Comparison of ENCODE assay signal across 8 mouse cellular contexts in the genomic region with DNA sequence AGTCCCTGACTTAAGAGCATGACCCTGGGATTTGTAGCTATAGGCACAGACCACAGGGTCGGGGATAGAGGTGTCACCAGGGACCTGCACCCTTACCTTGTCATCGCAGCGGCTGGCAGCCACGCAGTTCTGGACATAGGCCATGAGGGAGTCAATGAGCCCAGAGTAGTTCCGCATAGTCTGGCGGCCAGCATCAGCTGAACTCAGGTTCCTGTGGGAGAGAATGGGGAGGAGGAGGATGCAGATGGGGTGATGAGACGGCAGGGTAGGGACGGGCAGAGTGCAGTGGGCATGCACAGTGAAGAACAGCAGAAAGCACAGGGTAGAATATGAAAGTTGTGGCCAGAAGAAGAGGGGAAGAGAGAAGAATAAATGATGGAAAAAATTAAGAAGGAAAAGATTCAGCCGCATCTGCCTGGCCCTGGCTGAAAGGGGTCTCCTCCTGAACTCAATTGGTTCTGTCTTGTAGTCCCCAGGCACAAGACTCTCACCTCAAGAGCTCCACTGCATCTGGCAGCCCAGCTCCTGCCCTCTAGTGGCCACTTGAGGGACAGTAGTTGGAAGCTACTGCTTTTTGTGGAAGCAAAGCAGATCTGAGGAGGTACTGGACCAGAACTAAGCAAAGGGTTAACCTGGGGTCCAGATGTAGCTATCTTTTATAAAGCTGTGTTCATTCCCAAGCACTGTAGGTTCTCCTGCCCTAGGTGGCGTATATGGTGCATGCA. TPM values are rescaled to one million over a fixed set of nuclear protein-coding genes. Genes with fewer than 3 reads are reported as not detected.
DNase-seq lines count a peak whose midpoint lies in the region; ATAC-seq and TF ChIP-seq lines count a peak whose summit lies in the region.

No protein-coding gene starts in this region.

- peak; percentile 38 for TF ChIP-seq RAD21 in MEL (IDR thresholded peaks at IDR 0.05; ENCODE audit: low read depth, low read length)

- H3K79me2 ChIP-seq in MEL (ENCODE audit: control insufficient read depth, insufficient read depth, low read length, poor library complexity) = no peaks in the 10 kb centered on the region

- no peaks in the 10 kb centered on the region for H3K27me3 ChIP-seq in forebrain, embryonic 11.5 days (ENCODE audit: control insufficient read depth, insufficient read depth, low read length)
- H3K27me3 ChIP-seq in forebrain, embryonic 16.5 days (replicated peaks; ENCODE audit: control insufficient read depth, insufficient read depth, low read length) = no peaks in the 10 kb centered on the region
- peaks cover 4% of the 10 kb centered on the region in 2 experiments; a peak in 2 of 4 replicates for H3K27me3 ChIP-seq in MEL (ENCODE audit: control insufficient read depth in 1 of 2, insufficient read depth in 2 of 2, low read length in 2 of 2)
- no peaks in the 10 kb centered on the region for H3K27me3 ChIP-seq in midbrain, embryonic 11.5 days (ENCODE audit: control insufficient read depth, insufficient read depth, low read length)
- no peaks in the 10 kb centered on the region for H3K27me3 ChIP-seq in splenic B cell, adult 2 months (ENCODE audit: control insufficient read depth, insufficient read depth, low read length, poor library complexity, severe bottlenecking)

- no peak overlapping the region for H3K4me2 ChIP-seq in forebrain, embryonic 11.5 days (ENCODE audit: low read depth, low read length, severe bottlenecking)
- H3K4me2 ChIP-seq in forebrain, embryonic 16.5 days (ENCODE audit: low read length) = no peak overlapping the region
- H3K4me2 ChIP-seq in midbrain, embryonic 11.5 days = no peak overlapping the region

- peak; percentile 77 for DNase-seq in forebrain, embryonic 11.5 days (ENCODE audit: low spot score)
- peak; percentile 64 for DNase-seq in MEL (ENCODE audit: low read depth, low spot score)
- peak; percentile 19 for DNase-seq in cerebellum, adult 9-11 months
- DNase-seq in gastrocnemius, postnatal 14 days = peak; percentile 67
- DNase-seq in layer of hippocampus, postnatal 14 days (ENCODE audit: low spot score in 2 of 2) = peak; percentile 24 to 54
- peak; percentile 93 for DNase-seq in midbrain, embryonic 11.5 days (ENCODE audit: low spot score, missing footprints)
- DNase-seq in splenic B cell, adult 2 months (ENCODE audit: low read depth, low spot score) = peak; percentile 43

- no peak overlapping the region for H3K27ac ChIP-seq in forebrain, embryonic 11.5 days (ENCODE audit: low read depth, low read length)
- H3K27ac ChIP-seq in forebrain, embryonic 16.5 days (ENCODE audit: low read length) = no peak overlapping the region
- no peak overlapping the region for H3K27ac ChIP-seq in MEL (ENCODE audit: control insufficient read depth, low read depth, low read length)
- H3K27ac ChIP-seq in midbrain, embryonic 11.5 days (ENCODE audit: low read depth, low read length) = no peak overlapping the region

- no peaks in the 10 kb centered on the region for H3K36me3 ChIP-seq in forebrain, embryonic 11.5 days (ENCODE audit: control insufficient read depth, insufficient read depth, low read length)
- H3K36me3 ChIP-seq in forebrain, embryonic 16.5 days (ENCODE audit: control insufficient read depth, insufficient read depth) = no peaks in the 10 kb centered on the region
- no peaks in the 10 kb centered on the region for H3K36me3 ChIP-seq in MEL (ENCODE audit: control insufficient read depth in 1 of 2, insufficient read depth in 2 of 2, low read length in 2 of 2)
- no peaks in the 10 kb centered on the region for H3K36me3 ChIP-seq in midbrain, embryonic 11.5 days (ENCODE audit: control insufficient read depth, insufficient read depth, low read length)
- H3K36me3 ChIP-seq in splenic B cell, adult 2 months (ENCODE audit: control insufficient read depth, insufficient read depth, low read length, poor library complexity, severe bottlenecking) = no peaks in the 10 kb centered on the region

- H3K4me3 ChIP-seq in forebrain, embryonic 11.5 days (ENCODE audit: low read depth, low read length) = no peak overlapping the region
- H3K4me3 ChIP-seq in forebrain, embryonic 16.5 days (replicated peaks; ENCODE audit: low read length) = no peak overlapping the region
- H3K4me3 ChIP-seq in MEL (ENCODE audit: control insufficient read depth in 1 of 2, insufficient read depth in 1 of 2, low read depth in 2 of 2, low read length in 2 of 2) = no peak overlapping the region
- no peak overlapping the region for H3K4me3 ChIP-seq in midbrain, embryonic 11.5 days (ENCODE audit: low read depth, low read length)

- no peak overlapping the region for H3K9ac ChIP-seq in forebrain, embryonic 11.5 days (ENCODE audit: low read length)
- no peak overlapping the region for H3K9ac ChIP-seq in forebrain, embryonic 16.5 days (replicated peaks; ENCODE audit: low read depth, low read length)
- H3K9ac ChIP-seq in MEL (ENCODE audit: control insufficient read depth, low read depth, low read length, poor library complexity, severe bottlenecking) = no peak overlapping the region
- no peak overlapping the region for H3K9ac ChIP-seq in midbrain, embryonic 11.5 days (ENCODE audit: low read length)

- no peak for ATAC-seq in forebrain, embryonic 11.5 days (replicated peaks; ENCODE audit: low FRiP score)
- ATAC-seq in forebrain, embryonic 16.5 days = no peak
- ATAC-seq in midbrain, embryonic 11.5 days (ENCODE audit: low FRiP score) = no peak

- no peaks in the 10 kb centered on the region for H3K4me1 ChIP-seq in forebrain, embryonic 11.5 days (replicated peaks; ENCODE audit: control insufficient read depth, insufficient read depth, low read length)
- no peaks in the 10 kb centered on the region for H3K4me1 ChIP-seq in forebrain, embryonic 16.5 days (replicated peaks; ENCODE audit: control insufficient read depth, insufficient read depth, low read length)
- no peaks in the 10 kb centered on the region for H3K4me1 ChIP-seq in MEL (ENCODE audit: control insufficient read depth in 1 of 2, insufficient read depth in 2 of 2, low read length in 2 of 2)
- no peaks in the 10 kb centered on the region for H3K4me1 ChIP-seq in midbrain, embryonic 11.5 days (ENCODE audit: control insufficient read depth, insufficient read depth, low read length)

- TF ChIP-seq POLR2A in MEL (IDR thresholded peaks at IDR 0.05; ENCODE audit: control insufficient read depth in 1 of 2, insufficient read depth in 1 of 2, low read depth in 1 of 2, low read length in 2 of 2, poor library complexity in 1 of 2) = no peak

- peak; percentile 85 to 95 (median 87) for TF ChIP-seq CTCF in MEL (IDR thresholded peaks at IDR 0.05 in 2 of 3, conservative IDR thresholded peaks at IDR 0.05 in 1 of 3; ENCODE audit: control insufficient read depth in 1 of 3, insufficient read depth in 1 of 3, low read depth in 2 of 3, low read length in 3 of 3, poor library complexity in 1 of 3, severe bottlenecking in 1 of 3)

- no peaks in the 10 kb centered on the region for H3K9me3 ChIP-seq in forebrain, embryonic 11.5 days (ENCODE audit: control insufficient read depth, low read length)
- no peaks in the 10 kb centered on the region for H3K9me3 ChIP-seq in forebrain, embryonic 16.5 days (ENCODE audit: control insufficient read depth, low read length)
- H3K9me3 ChIP-seq in MEL (replicated peaks; ENCODE audit: insufficient read depth, low read length) = no peaks in the 10 kb centered on the region
- no peaks in the 10 kb centered on the region for H3K9me3 ChIP-seq in midbrain, embryonic 11.5 days (ENCODE audit: control insufficient read depth, low read length)

- WGBS in forebrain, embryonic 11.5 days = 74% methylated on average over 10 of the region's 10 CpGs
- WGBS in forebrain, embryonic 16.5 days = 75% methylated on average over 10 of the region's 10 CpGs
- WGBS in midbrain, embryonic 11.5 days = 77% methylated on average over 10 of the region's 10 CpGs

- intact Hi-C loops in gastrocnemius, postnatal 14 days (cut with DNase I; ENCODE audit: low total_unique reads) = no loop called here

- no peak for TF ChIP-seq EP300 in MEL (IDR thresholded peaks at IDR 0.05; ENCODE audit: low read depth in 1 of 2, low read length in 2 of 2)

TF ChIP-seq in MEL, 35 proteins besides CTCF, POLR2A, EP300 and RAD21:
- no peak for TF ChIP-seq USF1 (IDR thresholded peaks at IDR 0.05; ENCODE audit: low read depth, low read length)
- no peak for TF ChIP-seq ZMIZ1 (IDR thresholded peaks at IDR 0.05; ENCODE audit: low read depth, low read length)
- no peak; the same call in 1 of the 2 replicates for TF ChIP-seq ZC3H11A (IDR thresholded peaks at IDR 0.05; ENCODE audit: low read depth, low read length)
- no peak for TF ChIP-seq MAFK (IDR thresholded peaks at IDR 0.05; ENCODE audit: borderline replicate concordance, low read depth, low read length)
- TF ChIP-seq SMC3 (IDR thresholded peaks at IDR 0.05; ENCODE audit: low read depth, low read length) = peak; percentile 66
- no peak for TF ChIP-seq RCOR1 (IDR thresholded peaks at IDR 0.05; ENCODE audit: low read depth, low read length)

RNA-seq across cellular contexts. Expression of a gene that starts 36.5 kb away (rescaled TPM):
- polyA plus RNA-seq in forebrain, embryonic 11.5 days (2014; fragmentation: Nextera tagmentation; extraction: Ambion mirVana) = 0.11 TPM in 1 of 2 replicates, not detected in the other
- polyA plus RNA-seq in forebrain, embryonic 16.5 days (2015; fragmentation: Nextera tagmentation; extraction: Ambion mirVana) = 0.07 and 0.08 TPM in 2 replicates
- total RNA-seq in MEL (2012; rRNA removed) = not detected in 2 replicates
- not detected for polyA plus RNA-seq in MEL (2012; ENCODE audit: insufficient read depth in 1 of 2, insufficient read length in 2 of 2, low read depth in 1 of 2, low replicate concordance in 2 of 2, missing spikeins in 1 of 2)
- not detected for total RNA-seq in gastrocnemius, postnatal 14 days (2021)
- total RNA-seq in layer of hippocampus, postnatal 14 days (2021) = under 1 TPM in 1 of 2 experiments, not detected in 1; 0.16 TPM
- polyA plus RNA-seq in midbrain, embryonic 11.5 days (2014; fragmentation: Nextera tagmentation; extraction: Ambion mirVana) = 0.04 and 0.11 TPM in 2 replicates

RNA-seq across cellular contexts. Expression of a gene that starts 46.4 kb away (rescaled TPM):
- 0.25 TPM in 1 of 2 replicates, not detected in the other for polyA plus RNA-seq in forebrain, embryonic 11.5 days (2014; fragmentation: Nextera tagmentation; extraction: Ambion mirVana)
- 0.60 and 0.63 TPM in 2 replicates for polyA plus RNA-seq in forebrain, embryonic 16.5 days (2015; fragmentation: Nextera tagmentation; extraction: Ambion mirVana)
- total RNA-seq in MEL (2012; rRNA removed) = not detected in 2 replicates
- polyA plus RNA-seq in MEL (2012; ENCODE audit: insufficient read depth in 1 of 2, insufficient read length in 2 of 2, low read depth in 1 of 2, low replicate concordance in 2 of 2, missing spikeins in 1 of 2) = not detected
- total RNA-seq in gastrocnemius, postnatal 14 days (2021) = 10 to 100 TPM; 22.8 to 27.9 TPM
- 1 to 10 TPM; 1.3 to 1.6 TPM for total RNA-seq in layer of hippocampus, postnatal 14 days (2021)
- 0.82 and 0.92 TPM in 2 replicates for polyA plus RNA-seq in midbrain, embryonic 11.5 days (2014; fragmentation: Nextera tagmentation; extraction: Ambion mirVana)

Comparison
In these comparisons a context has a peak if more than half of its experiments do, and no peak if none do; other contexts are left out.
1. DNase-seq: peak in every context shown above with its lines; median percentile 93 in midbrain, embryonic 11.5 days; 77 in forebrain, embryonic 11.5 days; 67 in gastrocnemius, postnatal 14 days; 64 in MEL; 43 in splenic B cell, adult 2 months; 39 in layer of hippocampus, postnatal 14 days; 19 in cerebellum, adult 9-11 months.